Mouse (Mus musculus) thymus, adult 2 months (tissue): Measurements from ENCODE around the gene Ppp1r10.

Experiments
- CTCF ChIP-seq: fragments of 200-500 bp; IDR thresholded peaks from 2 replicates; pipeline ENCODE4 v1.5.1; 2012; ENCODE audit warnings: mild to moderate bottlenecking, control low read depth, low read length, moderate library complexity, borderline replicate concordance; ENCODE audit not compliant: control insufficient read depth, poor library complexity, insufficient read depth; ENCODE audit errors: extremely low read depth
- POLR2A ChIP-seq: fragments of 200-500 bp; IDR thresholded peaks from 2 replicates; pipeline ENCODE4 v1.6.1; 2012; ENCODE audit warnings: mild to moderate bottlenecking, low read length, control low read depth, moderate library complexity; ENCODE audit not compliant: control insufficient read depth, poor library complexity, insufficient read depth; ENCODE audit errors: extremely low read depth

- TF ChIP-seq CTCF (0 out of 2 replicates have a peak, but pooled peaks have one; percentile 21), POLR2A (peak; percentile 34; the same call in 1 of the 2 replicates)
Observed at GRCm38 (mm10) chr17:35978811-35979400, 62.7 kb downstream of the Ppp1r10 start.
